Mouse (Mus musculus): ENCODE data around the gene Chst1. TPM values are rescaled to one million over a fixed set of nuclear protein-coding genes. Genes with fewer than 3 reads are reported as not detected.

Chst1 gene
- polyA plus RNA-seq (2015; fragmentation: Nextera tagmentation; extraction: Ambion mirVana) = 0.10 and 0.24 TPM in 2 replicates

GRCm38 (mm10) chr2:92599487-92600347, at the start of gene Chst1:
Gene Chst1 (plus strand): TSS chr2:92599707.
- Histone ChIP-seq H3K27ac (replicated peaks) (no peak within 1 kb of the TSS), H3K9me3 (replicated peaks) (no peaks in the 10 kb centered on the region), H3K4me3 (replicated peaks) (peak within 1 kb of the TSS; percentile 45), H3K4me2 (peak within 1 kb of the TSS; percentile 65), H3K4me1 (replicated peaks) (peaks cover 7% of the 10 kb centered on the region; the same call in 1 of the 2 replicates), H3K36me3 (replicated peaks) (no peaks in the 10 kb centered on the region), H3K9ac (no peak within 1 kb of the TSS), H3K27me3 (peaks cover 76% of the 10 kb centered on the region)
- peak; percentile 28; the same call in 1 of the 2 replicates for ATAC-seq (ENCODE audit: insufficient read depth)
- WGBS (ENCODE audit: insufficient replicate concordance) = under 1% methylated on average over 63 of the region's 82 CpGs

GRCm38 (mm10) chr2:92550051-92550450, 49.5 kb upstream of the Chst1 start:
- no peak overlapping the region for H3K9ac ChIP-seq
- no peaks in the 10 kb centered on the region for H3K36me3 ChIP-seq (replicated peaks)
- no peaks in the 10 kb centered on the region for H3K27me3 ChIP-seq
- H3K4me3 ChIP-seq (replicated peaks) = no peak overlapping the region
- ATAC-seq (ENCODE audit: insufficient read depth) = no peak
- H3K9me3 ChIP-seq (replicated peaks) = no peaks in the 10 kb centered on the region
- H3K27ac ChIP-seq (replicated peaks) = no peak overlapping the region
- H3K4me2 ChIP-seq = no peak overlapping the region
- 7% methylated on average over 2 of the region's 2 CpGs for WGBS (ENCODE audit: insufficient replicate concordance)
- H3K4me1 ChIP-seq (replicated peaks) = no peaks in the 10 kb centered on the region

- Histone ChIP-seq H3K4me1 (replicated peaks) (no peaks in the 10 kb centered on the region), H3K4me3 (replicated peaks) (no peak overlapping the region), H3K9me3 (replicated peaks) (no peaks in the 10 kb centered on the region), H3K27ac (replicated peaks) (no peak overlapping the region), H3K4me2 (no peak overlapping the region), H3K9ac (no peak overlapping the region), H3K36me3 (replicated peaks) (no peaks in the 10 kb centered on the region), H3K27me3 (no peaks in the 10 kb centered on the region)
- no peak for ATAC-seq (ENCODE audit: insufficient read depth)
These were observed 45.0 kb upstream of the Chst1 start for GRCm38 (mm10) chr2:92554536-92554935.

- Histone ChIP-seq H3K4me2 (no peak overlapping the region), H3K36me3 (replicated peaks) (no peaks in the 10 kb centered on the region), H3K9ac (no peak overlapping the region), H3K9me3 (replicated peaks) (no peaks in the 10 kb centered on the region), H3K4me3 (replicated peaks) (no peak overlapping the region), H3K27ac (replicated peaks) (no peak overlapping the region), H3K4me1 (replicated peaks) (no peaks in the 10 kb centered on the region), H3K27me3 (no peaks in the 10 kb centered on the region)
- ATAC-seq (ENCODE audit: insufficient read depth) = no peak
- 26% methylated on average over 4 of the region's 4 CpGs for WGBS (ENCODE audit: insufficient replicate concordance)
These were observed 36.6 kb upstream of the Chst1 start for GRCm38 (mm10) chr2:92562930-92563329.

GRCm38 (mm10) chr2:92570623-92571022, 28.9 kb upstream of the Chst1 start:
- Histone ChIP-seq H3K27me3 (no peaks in the 10 kb centered on the region), H3K4me3 (replicated peaks) (no peak overlapping the region), H3K9ac (no peak overlapping the region), H3K27ac (replicated peaks) (no peak overlapping the region), H3K4me1 (replicated peaks) (peaks cover 8% of the 10 kb centered on the region; the same call in 1 of the 2 replicates), H3K9me3 (replicated peaks) (no peaks in the 10 kb centered on the region), H3K4me2 (no peak overlapping the region), H3K36me3 (replicated peaks) (no peaks in the 10 kb centered on the region)
- ATAC-seq (ENCODE audit: insufficient read depth) = no peak
- WGBS (ENCODE audit: insufficient replicate concordance) = 53% methylated on average over 6 of the region's 6 CpGs

GRCm38 (mm10) chr2:92577824-92578223, 21.7 kb upstream of the Chst1 start:
- no peak overlapping the region for H3K4me2 ChIP-seq
- H3K4me1 ChIP-seq (replicated peaks) = peaks cover 3% of the 10 kb centered on the region; the same call in 1 of the 2 replicates
- no peak overlapping the region for H3K27ac ChIP-seq (replicated peaks)
- 61% methylated on average over 9 of the region's 9 CpGs for WGBS (ENCODE audit: insufficient replicate concordance)
- no peak overlapping the region for H3K9ac ChIP-seq
- no peak for ATAC-seq (ENCODE audit: insufficient read depth)
- H3K27me3 ChIP-seq = no peaks in the 10 kb centered on the region
- no peak overlapping the region for H3K4me3 ChIP-seq (replicated peaks)
- no peaks in the 10 kb centered on the region for H3K36me3 ChIP-seq (replicated peaks)
- H3K9me3 ChIP-seq (replicated peaks) = no peaks in the 10 kb centered on the region

GRCm38 (mm10) chr2:92581302-92581701, 18.2 kb upstream of the Chst1 start:
- ATAC-seq (ENCODE audit: insufficient read depth) = no peak
- 65% methylated on average over 7 of the region's 7 CpGs for WGBS (ENCODE audit: insufficient replicate concordance)

GRCm38 (mm10) chr2:92582596-92582995, 16.9 kb upstream of the Chst1 start:
- WGBS (ENCODE audit: insufficient replicate concordance) = 56% methylated on average over 5 of the region's 5 CpGs
- Histone ChIP-seq H3K27ac (replicated peaks) (no peak overlapping the region), H3K4me3 (replicated peaks) (no peak overlapping the region), H3K4me1 (replicated peaks) (no peaks in the 10 kb centered on the region), H3K9me3 (replicated peaks) (no peaks in the 10 kb centered on the region), H3K36me3 (replicated peaks) (no peaks in the 10 kb centered on the region), H3K4me2 (no peak overlapping the region), H3K9ac (no peak overlapping the region), H3K27me3 (no peaks in the 10 kb centered on the region)
- ATAC-seq (ENCODE audit: insufficient read depth) = peak; percentile 74

More at GRCm38 (mm10) chr2:92581302-92581701, 18.2 kb upstream of the Chst1 start:
- no peak overlapping the region for H3K27ac ChIP-seq (replicated peaks)
- H3K9me3 ChIP-seq (replicated peaks) = no peaks in the 10 kb centered on the region
- H3K4me1 ChIP-seq (replicated peaks) = no peaks in the 10 kb centered on the region
- H3K27me3 ChIP-seq = no peaks in the 10 kb centered on the region
- H3K9ac ChIP-seq = no peak overlapping the region
- H3K36me3 ChIP-seq (replicated peaks) = no peaks in the 10 kb centered on the region
- H3K4me2 ChIP-seq = no peak overlapping the region
- H3K4me3 ChIP-seq (replicated peaks) = no peak overlapping the region

- WGBS (ENCODE audit: insufficient replicate concordance) = 60% methylated on average over 2 of the region's 2 CpGs
- H3K36me3 ChIP-seq (replicated peaks) = no peaks in the 10 kb centered on the region
- H3K4me2 ChIP-seq = no peak overlapping the region
- H3K27me3 ChIP-seq = no peaks in the 10 kb centered on the region
- no peak overlapping the region for H3K27ac ChIP-seq (replicated peaks)
- no peaks in the 10 kb centered on the region for H3K9me3 ChIP-seq (replicated peaks)
- H3K9ac ChIP-seq = no peak overlapping the region
- no peaks in the 10 kb centered on the region for H3K4me1 ChIP-seq (replicated peaks)
- no peak overlapping the region for H3K4me3 ChIP-seq (replicated peaks)
- ATAC-seq (ENCODE audit: insufficient read depth) = no peak
These were observed 11.7 kb upstream of the Chst1 start for GRCm38 (mm10) chr2:92587806-92588205.

- WGBS (ENCODE audit: insufficient replicate concordance) = 62% methylated on average over 11 of the region's 11 CpGs
- Histone ChIP-seq H3K36me3 (replicated peaks) (no peaks in the 10 kb centered on the region), H3K27me3 (peaks cover 38% of the 10 kb centered on the region), H3K4me1 (replicated peaks) (0 out of 2 replicates have a peak, but pooled peaks cover 3% of the 10 kb centered on the region), H3K9me3 (replicated peaks) (no peaks in the 10 kb centered on the region), H3K27ac (replicated peaks) (no peak overlapping the region), H3K9ac (no peak overlapping the region), H3K4me3 (replicated peaks) (no peak overlapping the region), H3K4me2 (no peak overlapping the region)
- ATAC-seq (ENCODE audit: insufficient read depth) = no peak
These were observed 4.4 kb upstream of the Chst1 start for GRCm38 (mm10) chr2:92594929-92595730.

- H3K9ac ChIP-seq = no peak overlapping the region
- 8% methylated on average over 7 of the region's 7 CpGs for WGBS (ENCODE audit: insufficient replicate concordance)
- peaks cover 59% of the 10 kb centered on the region for H3K27me3 ChIP-seq
- H3K27ac ChIP-seq (replicated peaks) = no peak overlapping the region
- ATAC-seq (ENCODE audit: insufficient read depth) = no peak
- peaks cover 7% of the 10 kb centered on the region; the same call in 1 of the 2 replicates for H3K4me1 ChIP-seq (replicated peaks)
- H3K36me3 ChIP-seq (replicated peaks) = no peaks in the 10 kb centered on the region
- H3K4me2 ChIP-seq = no peak overlapping the region
- no peaks in the 10 kb centered on the region for H3K9me3 ChIP-seq (replicated peaks)
- H3K4me3 ChIP-seq (replicated peaks) = no peak overlapping the region
These were observed 2.2 kb upstream of the Chst1 start for GRCm38 (mm10) chr2:92597291-92597690.

Data from liver, embryonic 15.5 days (tissue).